Mouse (Mus musculus): ENCODE results near the gene Slc41a3. TPM values are rescaled to one million over a fixed set of nuclear protein-coding genes. Genes with fewer than 3 reads are reported as not detected.

The Slc41a3 gene
- polyA plus RNA-seq, 1 experiment from 2014 or later: 9.7 TPM

GRCm38 (mm10) chr6:90561234-90561781, 43.2 kb upstream of the Slc41a3 start:
- DNase-seq (ENCODE audit: low spot score): peak; percentile 75
- Histone ChIP-seq H3K9ac (replicated peaks; ENCODE audit: low read depth) (no peak overlapping the region), H3K4me2 (replicated peaks; ENCODE audit: low read depth, low read length) (no peak overlapping the region), H3K9me3 (ENCODE audit: low read length) (no peaks in the 10 kb centered on the region), H3K36me3 (ENCODE audit: insufficient read depth, low read length) (no peaks in the 10 kb centered on the region), H3K4me3 (ENCODE audit: low read depth, low read length) (no peak overlapping the region), H3K27me3 (replicated peaks; ENCODE audit: insufficient read depth, low read length) (no peaks in the 10 kb centered on the region), H3K4me1 (ENCODE audit: insufficient read depth, low read depth, low read length) (peaks cover 7% of the 10 kb centered on the region; the same call in 1 of the 2 replicates), H3K27ac (ENCODE audit: low read length) (peak overlapping the region; percentile 57; the same call in 1 of the 2 replicates)
- WGBS: 20% methylated on average over 2 of the region's 2 CpGs
- peak; percentile 83 for ATAC-seq
- TF ChIP-seq EP300 (IDR thresholded peaks at IDR 0.05) (peak; percentile 70), CTCF (IDR thresholded peaks at IDR 0.05) (peak; percentile 62)

GRCm38 (mm10) chr6:90564240-90564639, 40.3 kb upstream of the Slc41a3 start:
- no peak overlapping the region for H3K9ac ChIP-seq (replicated peaks; ENCODE audit: low read depth)
- no peaks in the 10 kb centered on the region for H3K36me3 ChIP-seq (ENCODE audit: insufficient read depth, low read length)
- H3K9me3 ChIP-seq (ENCODE audit: low read length): no peaks in the 10 kb centered on the region
- no peak overlapping the region for H3K27ac ChIP-seq (ENCODE audit: low read length)
- no peak for TF ChIP-seq CTCF (IDR thresholded peaks at IDR 0.05)
- no peak for TF ChIP-seq EP300 (IDR thresholded peaks at IDR 0.05)
- no peak for ATAC-seq
- no peaks in the 10 kb centered on the region for H3K4me1 ChIP-seq (ENCODE audit: insufficient read depth, low read depth, low read length)
- no peak for DNase-seq (ENCODE audit: low spot score)
- no peak overlapping the region for H3K4me2 ChIP-seq (replicated peaks; ENCODE audit: low read depth, low read length)
- H3K4me3 ChIP-seq (ENCODE audit: low read depth, low read length): no peak overlapping the region
- 69% methylated on average over 9 of the region's 9 CpGs for WGBS
- no peaks in the 10 kb centered on the region for H3K27me3 ChIP-seq (replicated peaks; ENCODE audit: insufficient read depth, low read length)

- no peak for TF ChIP-seq EP300 (IDR thresholded peaks at IDR 0.05)
- TF ChIP-seq CTCF (IDR thresholded peaks at IDR 0.05): no peak
These were observed 38.9 kb upstream of the Slc41a3 start for GRCm38 (mm10) chr6:90565357-90566215.

GRCm38 (mm10) chr6:90567486-90567885, 37.0 kb upstream of the Slc41a3 start:
- DNase-seq (ENCODE audit: low spot score): no peak
- no peaks in the 10 kb centered on the region for H3K36me3 ChIP-seq (ENCODE audit: insufficient read depth, low read length)
- H3K27me3 ChIP-seq (replicated peaks; ENCODE audit: insufficient read depth, low read length): no peaks in the 10 kb centered on the region
- H3K9me3 ChIP-seq (ENCODE audit: low read length): no peaks in the 10 kb centered on the region
- H3K4me2 ChIP-seq (replicated peaks; ENCODE audit: low read depth, low read length): no peak overlapping the region
- no peak overlapping the region for H3K4me3 ChIP-seq (ENCODE audit: low read depth, low read length)
- no peaks in the 10 kb centered on the region for H3K4me1 ChIP-seq (ENCODE audit: insufficient read depth, low read depth, low read length)
- H3K9ac ChIP-seq (replicated peaks; ENCODE audit: low read depth): no peak overlapping the region
- ATAC-seq: no peak
- no peak overlapping the region for H3K27ac ChIP-seq (ENCODE audit: low read length)
- TF ChIP-seq CTCF (IDR thresholded peaks at IDR 0.05) (no peak), EP300 (IDR thresholded peaks at IDR 0.05) (no peak)
- WGBS: 91% methylated on average over 3 of the region's 3 CpGs

More at GRCm38 (mm10) chr6:90565357-90566215, 38.9 kb upstream of the Slc41a3 start:
- no peaks in the 10 kb centered on the region for H3K36me3 ChIP-seq (ENCODE audit: insufficient read depth, low read length)
- H3K9me3 ChIP-seq (ENCODE audit: low read length): no peaks in the 10 kb centered on the region
- no peaks in the 10 kb centered on the region for H3K4me1 ChIP-seq (ENCODE audit: insufficient read depth, low read depth, low read length)
- no peak overlapping the region for H3K4me3 ChIP-seq (ENCODE audit: low read depth, low read length)
- H3K9ac ChIP-seq (replicated peaks; ENCODE audit: low read depth): no peak overlapping the region
- no peak for ATAC-seq
- no peak for DNase-seq (ENCODE audit: low spot score)
- no peak overlapping the region for H3K27ac ChIP-seq (ENCODE audit: low read length)
- no peaks in the 10 kb centered on the region for H3K27me3 ChIP-seq (replicated peaks; ENCODE audit: insufficient read depth, low read length)
- WGBS: 41% methylated on average over 13 of the region's 13 CpGs
- H3K4me2 ChIP-seq (replicated peaks; ENCODE audit: low read depth, low read length): no peak overlapping the region

DNA sequence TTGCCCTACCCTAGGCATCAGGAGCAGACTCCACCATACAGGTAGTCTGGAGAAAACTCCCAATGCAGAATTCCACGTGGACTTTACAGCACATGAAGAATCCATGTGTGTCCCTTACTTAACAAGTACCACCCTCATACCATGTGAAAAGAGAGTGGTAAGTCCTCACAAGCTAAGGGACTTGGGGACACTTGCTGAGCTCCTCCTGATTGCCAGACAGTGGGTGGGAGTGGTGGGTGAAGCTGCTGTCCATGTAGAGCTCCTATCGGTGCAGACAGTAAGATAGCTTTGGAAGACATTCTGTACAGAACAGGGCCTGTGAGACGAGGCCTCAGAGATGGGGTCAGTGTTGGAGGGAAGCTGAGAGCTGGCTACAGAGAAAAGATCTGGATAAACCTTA, 36.6 kb upstream of the Slc41a3 start:
- Histone ChIP-seq H3K9ac (replicated peaks; ENCODE audit: low read depth) (no peak overlapping the region), H3K9me3 (ENCODE audit: low read length) (no peaks in the 10 kb centered on the region), H3K4me3 (ENCODE audit: low read depth, low read length) (no peak overlapping the region), H3K27ac (ENCODE audit: low read length) (no peak overlapping the region), H3K4me2 (replicated peaks; ENCODE audit: low read depth, low read length) (no peak overlapping the region), H3K27me3 (replicated peaks; ENCODE audit: insufficient read depth, low read length) (no peaks in the 10 kb centered on the region), H3K36me3 (ENCODE audit: insufficient read depth, low read length) (no peaks in the 10 kb centered on the region), H3K4me1 (ENCODE audit: insufficient read depth, low read depth, low read length) (no peaks in the 10 kb centered on the region)
- ATAC-seq: no peak
- TF ChIP-seq EP300 (IDR thresholded peaks at IDR 0.05) (no peak), CTCF (IDR thresholded peaks at IDR 0.05) (no peak)
- no peak for DNase-seq (ENCODE audit: low spot score)
- WGBS: 70% methylated on average over 3 of the region's 3 CpGs

DNA sequence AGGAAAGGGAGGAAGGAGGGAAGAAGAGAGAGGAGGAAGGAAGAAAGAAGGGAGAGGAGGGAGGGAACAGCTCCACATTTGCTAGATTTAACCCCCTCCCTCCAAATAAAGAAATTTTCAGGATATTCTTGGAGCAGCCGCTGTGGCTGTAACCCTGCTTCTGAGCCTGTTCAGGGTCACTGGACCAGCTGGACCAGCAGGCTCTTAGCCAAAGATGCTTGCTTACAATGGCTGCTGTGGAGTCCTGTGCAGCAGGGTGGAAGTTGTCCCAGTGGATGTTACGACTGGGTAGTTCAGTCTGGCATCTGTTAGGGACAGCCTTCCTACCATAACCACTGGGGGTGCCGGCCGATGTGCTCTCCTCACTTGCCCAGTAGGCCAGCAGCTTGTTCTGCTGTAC, 35.8 kb upstream of the Slc41a3 start:
- H3K9ac ChIP-seq (replicated peaks; ENCODE audit: low read depth): no peak overlapping the region
- H3K27me3 ChIP-seq (replicated peaks; ENCODE audit: insufficient read depth, low read length): no peaks in the 10 kb centered on the region
- DNase-seq (ENCODE audit: low spot score): no peak
- H3K9me3 ChIP-seq (ENCODE audit: low read length): no peaks in the 10 kb centered on the region
- 80% methylated on average over 4 of the region's 4 CpGs for WGBS
- no peaks in the 10 kb centered on the region for H3K36me3 ChIP-seq (ENCODE audit: insufficient read depth, low read length)
- ATAC-seq: no peak
- no peak overlapping the region for H3K4me2 ChIP-seq (replicated peaks; ENCODE audit: low read depth, low read length)
- H3K4me3 ChIP-seq (ENCODE audit: low read depth, low read length): no peak overlapping the region
- H3K4me1 ChIP-seq (ENCODE audit: insufficient read depth, low read depth, low read length): no peaks in the 10 kb centered on the region
- H3K27ac ChIP-seq (ENCODE audit: low read length): no peak overlapping the region
- TF ChIP-seq CTCF (IDR thresholded peaks at IDR 0.05) (no peak), EP300 (IDR thresholded peaks at IDR 0.05) (no peak)

Measured in lung, postnatal 0 days (tissue).